Mouse (Mus musculus): ENCODE data around the gene Trpm3.

The Trpm3 gene

DNA sequence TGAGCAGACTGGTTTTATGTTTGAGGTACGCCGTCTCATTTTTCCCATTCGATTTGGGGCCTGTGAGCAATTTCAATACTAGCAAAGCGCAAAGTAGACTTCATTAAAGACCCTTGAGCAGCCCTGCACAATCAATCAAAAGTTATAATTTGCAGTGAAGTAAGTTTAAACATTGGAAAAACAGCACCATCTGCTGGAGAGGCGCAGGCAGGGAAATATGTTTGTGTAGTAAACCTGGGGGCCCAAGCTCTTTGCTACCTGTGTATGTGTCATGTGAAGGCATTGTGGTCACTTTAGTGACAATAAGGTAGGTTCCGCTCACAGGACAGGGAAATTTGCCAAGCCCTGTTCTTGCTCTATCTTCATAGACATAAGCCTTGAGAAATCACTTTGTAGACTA, 492.5 kb downstream of the Trpm3 start:
- DNase-seq (ENCODE audit: low read depth in 1 of 2, low spot score in 2 of 2): no peak

DNA sequence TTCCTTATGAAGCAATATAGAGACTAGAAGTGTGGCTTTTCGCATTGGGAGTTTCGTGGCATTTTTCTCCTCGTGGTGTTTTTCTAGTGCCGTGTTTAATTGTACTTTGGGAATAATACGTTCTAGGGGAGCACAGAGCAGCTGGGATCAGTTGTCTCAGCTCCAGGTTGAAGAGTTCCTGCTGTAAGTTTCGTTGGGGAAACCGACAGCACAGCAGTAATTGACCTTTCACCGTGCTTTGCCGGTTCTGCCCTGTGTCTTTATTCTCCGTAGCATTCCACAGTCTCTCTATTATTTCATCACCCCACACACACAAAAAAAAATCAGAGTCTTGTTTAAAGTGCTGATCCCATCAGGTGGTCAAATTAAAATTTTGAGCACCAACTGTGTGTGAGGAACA, 496.8 kb downstream of the Trpm3 start:
- no peak for DNase-seq (ENCODE audit: low read depth in 1 of 2, low spot score in 2 of 2)

DNA sequence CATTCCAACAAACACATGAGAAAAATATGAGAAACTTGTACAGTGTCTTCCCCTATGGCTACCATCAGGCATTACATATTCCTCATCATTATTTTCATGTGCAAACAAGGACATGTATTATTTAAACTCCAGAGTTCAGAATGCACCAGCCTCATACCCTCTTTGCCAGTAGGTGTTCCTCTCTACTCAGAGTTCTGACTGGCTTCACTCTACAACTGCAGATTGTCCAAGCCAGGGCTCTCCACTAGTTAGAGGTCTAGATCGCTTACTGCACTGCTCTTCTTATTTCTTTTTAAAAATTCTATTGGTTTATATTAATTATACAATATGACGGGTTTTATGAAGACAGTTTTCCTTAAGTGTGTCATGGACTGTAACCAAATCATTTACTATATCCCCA, 498.9 kb downstream of the Trpm3 start:
- no peak for DNase-seq (ENCODE audit: low read depth in 1 of 2, low spot score in 2 of 2)

DNA sequence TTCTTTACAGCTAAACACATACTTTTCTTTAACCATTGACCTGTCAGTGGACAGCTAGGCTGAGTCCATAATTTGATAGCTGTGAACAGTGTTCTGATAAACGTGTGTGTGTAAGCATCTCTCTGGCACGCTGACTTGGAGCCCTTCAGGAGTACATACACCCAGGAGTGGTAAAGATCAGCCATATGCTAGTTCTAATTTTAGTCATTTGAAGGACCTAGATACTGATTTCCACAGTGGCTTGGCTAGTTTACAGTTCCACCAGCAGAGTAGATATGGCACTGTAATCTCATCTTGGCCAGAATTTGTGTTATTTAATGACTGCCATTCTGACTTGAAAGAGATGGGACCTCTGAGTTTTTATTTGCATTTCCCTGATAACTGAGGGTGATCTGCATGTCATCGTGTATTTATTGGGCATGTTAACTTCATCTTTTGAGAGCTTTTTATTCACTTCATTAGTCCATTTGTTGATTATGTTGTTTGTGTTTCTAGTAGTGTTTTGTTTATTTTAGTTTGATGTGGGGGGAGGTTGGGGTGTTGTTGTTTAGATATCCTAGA, 499.6 kb downstream of the Trpm3 start:
- no peak for DNase-seq (ENCODE audit: low read depth in 1 of 2, low spot score in 2 of 2)

DNA sequence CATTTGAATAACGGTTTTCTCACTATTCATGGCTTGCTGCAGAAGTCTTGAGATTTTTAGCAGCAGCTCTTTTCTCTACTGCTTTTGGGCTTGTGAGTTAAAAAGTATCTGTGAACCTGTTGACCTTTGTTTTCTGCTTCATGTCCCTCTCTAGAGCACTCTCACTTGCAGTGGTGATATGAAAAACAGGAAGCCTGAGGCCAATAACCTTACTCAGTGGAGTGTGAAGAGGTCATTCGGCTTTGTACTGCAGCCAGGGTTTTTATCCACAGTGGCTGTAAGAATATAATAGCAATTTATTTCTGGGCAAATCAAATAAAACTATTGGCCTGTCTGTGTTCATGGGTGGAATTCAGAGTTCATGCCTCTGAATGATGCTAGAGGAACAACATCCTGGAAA, 503.3 kb downstream of the Trpm3 start:
- DNase-seq (ENCODE audit: low read depth in 1 of 2, low spot score in 2 of 2): no peak

DNA sequence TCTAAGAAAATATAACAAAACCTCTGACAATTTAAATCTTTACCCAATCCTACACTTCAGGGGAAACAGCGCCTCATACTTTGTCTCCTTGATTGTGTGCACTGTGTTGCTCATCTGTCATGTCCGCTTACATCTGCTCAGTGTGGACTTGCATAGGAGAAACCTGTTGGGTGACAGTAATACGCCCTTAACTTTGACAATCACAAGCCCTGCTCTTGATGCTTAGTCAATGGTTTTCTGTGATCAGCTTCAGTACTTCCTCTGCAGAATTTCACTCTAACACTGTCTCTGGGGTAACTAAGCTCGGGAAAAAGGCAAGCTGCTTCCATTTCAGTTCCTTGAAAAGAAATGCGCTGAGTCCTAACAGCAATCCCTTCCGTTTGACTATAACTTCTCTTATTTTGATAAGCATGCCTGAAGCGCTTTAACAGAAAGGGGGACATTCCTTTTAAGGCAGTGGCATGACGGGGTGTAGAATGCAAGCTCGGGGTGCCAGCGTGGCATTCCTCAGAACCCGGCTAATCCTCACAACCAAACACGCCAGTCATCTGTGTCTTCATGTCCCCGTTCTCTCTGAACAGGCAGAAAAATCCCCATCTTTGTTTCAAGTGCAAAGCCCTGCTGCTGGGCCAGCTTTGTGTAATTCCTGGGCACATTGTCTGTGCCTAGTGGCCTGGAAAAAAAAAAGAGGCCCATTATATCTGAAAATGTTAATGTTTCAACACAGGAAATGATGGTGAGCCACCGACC, 517.8 kb downstream of the Trpm3 start:
- DNase-seq (ENCODE audit: low read depth in 1 of 2, low spot score in 2 of 2): no peak

DNA sequence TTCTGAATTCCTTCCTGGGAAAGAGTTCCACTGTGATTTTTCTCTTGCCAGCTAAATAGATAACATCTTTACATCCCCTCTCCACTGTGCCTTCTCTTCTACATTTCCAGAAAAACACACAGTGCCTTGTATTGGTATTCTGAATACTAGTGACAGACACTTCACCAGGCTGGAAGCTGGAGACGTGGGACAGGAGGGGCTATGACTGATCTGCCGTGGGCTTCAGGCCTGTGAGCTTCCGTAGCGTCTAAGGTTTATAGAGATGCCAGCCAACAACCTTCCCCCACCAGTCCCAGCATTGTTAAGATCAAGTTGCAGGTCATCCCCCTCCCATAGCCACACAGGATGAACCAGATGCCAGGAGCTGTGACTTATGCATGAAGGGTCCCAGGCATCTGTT, 518.4 kb downstream of the Trpm3 start:
- DNase-seq (ENCODE audit: low read depth in 1 of 2, low spot score in 2 of 2): no peak

DNA sequence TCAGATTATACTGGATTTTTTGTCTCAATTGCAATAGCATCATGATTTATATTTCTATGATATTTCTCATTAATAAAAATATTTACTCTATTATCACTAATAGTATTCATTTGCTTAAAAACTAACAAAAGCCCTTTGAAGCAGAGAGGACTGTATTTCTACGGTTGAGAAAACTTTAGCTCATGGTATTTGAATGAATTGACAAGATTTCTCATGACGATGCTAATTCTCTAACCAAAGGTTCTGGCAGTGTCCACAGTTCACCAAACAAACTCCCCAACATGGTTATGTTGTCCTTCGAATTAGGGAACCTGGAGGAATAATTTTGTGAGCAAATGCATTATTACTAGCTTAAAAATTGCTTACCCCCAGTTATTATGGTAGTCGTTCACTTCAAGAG, 526.6 kb downstream of the Trpm3 start:
- DNase-seq (ENCODE audit: low read depth in 1 of 2, low spot score in 2 of 2): no peak

DNA sequence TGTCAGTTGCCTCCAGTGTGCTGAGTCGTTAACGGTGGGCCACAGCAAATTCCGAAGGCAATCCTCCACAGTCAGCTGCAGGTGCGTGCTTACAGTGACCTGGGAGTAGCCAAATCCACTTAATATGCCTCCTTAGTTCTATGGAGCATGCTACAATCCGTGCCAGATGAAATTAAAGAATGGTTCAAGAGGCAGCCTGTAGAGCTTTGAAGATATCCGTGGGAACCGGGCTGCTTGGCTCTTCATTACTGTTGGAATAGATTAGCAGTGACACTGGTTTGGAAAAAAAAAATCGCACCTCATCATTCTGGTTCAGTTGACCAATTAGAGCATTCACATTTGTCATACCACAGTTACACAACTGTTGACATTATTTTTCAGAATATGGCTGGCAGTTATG, 531.4 kb downstream of the Trpm3 start:
- no peak for DNase-seq (ENCODE audit: low read depth in 1 of 2, low spot score in 2 of 2)

DNA sequence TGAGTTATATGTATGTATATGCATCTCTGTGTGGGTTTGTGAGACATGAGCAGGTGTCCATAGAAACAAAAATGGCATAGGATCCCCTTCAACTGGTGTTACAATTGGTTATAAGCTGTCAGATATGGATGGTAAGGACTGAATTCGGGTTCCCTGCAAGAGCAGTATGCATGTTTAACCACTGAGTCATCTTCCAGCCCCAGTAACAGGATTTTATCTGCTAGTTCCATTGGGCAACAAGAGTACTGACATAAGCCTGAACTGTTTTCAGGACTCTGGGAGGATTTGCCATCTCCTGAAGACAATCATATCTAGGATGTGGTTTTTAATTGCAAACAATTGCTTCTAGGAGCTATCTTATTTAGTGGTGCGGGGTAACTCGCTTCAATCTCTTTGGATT, 534.0 kb downstream of the Trpm3 start:
- no peak for DNase-seq (ENCODE audit: low read depth in 1 of 2, low spot score in 2 of 2)

DNA sequence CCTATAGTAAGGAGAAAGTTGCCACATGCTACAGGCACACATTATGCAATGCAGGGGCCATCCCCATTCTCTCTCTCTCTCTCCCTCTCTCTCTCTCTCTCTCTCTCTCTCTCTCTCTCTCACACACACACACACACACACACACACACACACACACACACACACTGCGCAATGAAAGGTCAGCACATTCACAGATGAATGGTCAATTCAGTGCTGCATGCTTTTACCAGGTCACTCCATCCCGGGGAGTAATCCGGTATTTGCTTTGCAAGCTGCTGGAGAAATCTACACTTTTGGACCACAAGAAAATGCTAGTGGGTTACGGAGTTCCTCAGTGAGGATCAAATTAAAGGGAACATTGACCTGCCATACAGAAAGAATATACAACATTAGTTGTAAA, 537.4 kb downstream of the Trpm3 start:
- no peak for DNase-seq (ENCODE audit: low read depth in 1 of 2, low spot score in 2 of 2)

DNA sequence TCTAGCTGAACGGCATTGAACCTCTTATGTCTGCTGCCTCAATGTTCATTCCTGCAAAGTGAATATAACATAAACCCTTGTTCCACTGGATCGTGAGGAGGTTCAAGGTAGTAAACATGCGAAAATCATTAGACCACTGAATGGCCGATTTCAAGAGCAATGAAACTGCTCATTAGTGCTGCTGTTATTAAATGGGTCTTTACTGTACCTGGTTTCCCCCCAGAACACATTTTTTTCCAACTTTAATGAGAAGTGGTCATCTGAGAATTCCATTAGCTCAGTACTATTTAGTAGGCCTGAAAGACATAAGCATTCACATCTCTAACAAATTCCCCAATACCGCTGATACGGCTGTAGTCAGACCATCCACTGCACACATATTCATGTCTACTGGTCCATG, 543.4 kb downstream of the Trpm3 start:
- DNase-seq (ENCODE audit: low read depth in 1 of 2, low spot score in 2 of 2): no peak

DNA sequence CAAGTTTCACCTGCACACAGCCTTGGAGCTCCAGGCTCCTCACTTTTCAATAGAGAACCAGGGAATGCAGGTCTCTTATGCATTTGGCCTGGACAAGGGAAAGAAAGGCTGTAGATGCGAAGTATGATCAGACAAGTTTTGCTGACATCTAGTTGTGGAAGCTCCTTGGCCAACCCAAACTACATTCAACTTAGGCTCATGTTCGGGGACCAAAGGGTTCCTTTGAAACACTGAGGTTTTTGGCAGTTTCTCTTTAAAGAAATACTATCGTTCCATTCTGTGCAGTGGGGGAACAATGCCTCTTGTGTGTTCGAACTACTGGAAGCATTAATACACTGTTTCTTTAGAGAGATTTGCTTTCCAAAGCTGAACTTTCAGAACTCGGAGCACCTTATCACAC, 553.1 kb downstream of the Trpm3 start:
- DNase-seq (ENCODE audit: low read depth in 1 of 2, low spot score in 2 of 2): no peak

DNA sequence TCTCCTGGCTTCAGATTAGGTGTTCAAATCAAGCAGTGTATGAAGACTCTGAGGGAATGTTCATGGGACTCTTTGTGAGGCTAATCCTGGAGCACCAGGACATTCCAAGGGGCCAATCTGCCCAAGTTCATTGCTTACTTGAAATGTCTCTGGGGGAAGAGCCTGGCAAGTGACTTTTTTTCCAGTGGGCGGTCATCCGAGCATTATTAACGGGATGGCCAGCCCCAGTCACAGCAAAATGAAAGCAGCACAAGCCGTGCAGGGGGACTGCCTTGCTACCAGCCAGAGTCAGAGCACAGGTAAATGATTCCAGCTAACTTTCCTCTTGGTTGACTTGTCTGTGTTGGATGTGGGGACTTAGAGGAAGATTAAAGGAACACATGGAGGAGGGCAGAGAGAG, 553.7 kb downstream of the Trpm3 start:
- DNase-seq (ENCODE audit: low read depth in 1 of 2, low spot score in 2 of 2): no peak

DNA sequence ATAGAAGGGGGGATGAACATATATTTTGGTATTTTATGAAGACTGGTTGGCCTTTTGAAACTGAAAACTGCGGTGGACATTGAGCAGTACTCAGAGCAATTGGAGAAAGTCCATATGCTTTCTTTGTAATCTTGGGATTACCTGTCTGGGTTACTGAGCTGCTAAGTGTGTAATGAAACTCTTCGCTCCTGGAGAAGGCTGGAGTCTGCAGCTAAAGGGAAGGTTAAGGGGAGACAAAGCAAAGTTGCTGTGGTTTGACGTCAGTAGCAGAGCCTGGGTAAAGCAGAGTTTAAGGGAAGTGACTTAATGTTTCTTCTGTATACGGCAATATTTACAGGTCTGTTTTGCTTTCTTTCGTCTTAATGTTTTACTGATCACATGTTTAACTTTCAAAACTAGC, 554.1 kb downstream of the Trpm3 start:
- no peak for DNase-seq (ENCODE audit: low read depth in 1 of 2, low spot score in 2 of 2)

DNA sequence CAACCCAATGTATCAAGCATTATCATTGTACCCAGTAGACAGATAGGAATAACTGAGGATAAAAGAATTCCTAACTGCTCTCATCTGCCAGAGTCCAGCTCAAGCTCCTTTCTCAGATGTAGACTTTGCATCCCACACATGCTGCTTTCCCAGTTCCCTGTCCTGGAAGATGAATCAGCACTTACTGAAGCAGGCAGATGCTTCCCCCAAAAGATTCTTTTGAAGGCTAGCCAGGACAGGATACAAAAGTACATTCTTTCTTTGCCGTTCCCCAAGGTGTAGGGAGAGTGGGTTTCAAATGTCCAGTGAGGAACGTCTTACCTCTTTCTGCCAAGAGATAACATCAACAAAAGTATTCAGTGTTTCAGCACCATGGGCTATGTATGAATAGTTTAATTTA, 556.6 kb downstream of the Trpm3 start:
- no peak for DNase-seq (ENCODE audit: low read depth in 1 of 2, low spot score in 2 of 2)

DNA sequence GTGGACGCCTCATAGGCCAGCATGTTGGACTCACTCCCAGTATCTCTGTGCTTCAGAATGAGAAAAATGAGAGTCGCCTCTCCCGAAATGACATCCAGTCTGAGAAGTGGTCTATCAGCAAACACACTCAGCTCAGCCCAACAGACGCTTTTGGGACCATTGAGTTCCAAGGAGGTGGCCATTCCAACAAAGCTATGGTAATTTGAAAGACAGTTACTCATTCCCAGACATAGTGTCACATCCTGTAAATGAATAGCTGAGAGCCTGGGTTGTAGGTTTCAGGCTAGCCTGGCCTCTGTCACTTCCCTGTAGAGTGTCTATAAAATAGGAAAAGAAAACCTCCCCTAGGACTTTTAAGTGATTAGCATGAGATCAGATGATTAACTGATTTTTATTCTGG, 559.9 kb downstream of the Trpm3 start:
- DNase-seq (ENCODE audit: low read depth in 1 of 2, low spot score in 2 of 2): no peak

DNA sequence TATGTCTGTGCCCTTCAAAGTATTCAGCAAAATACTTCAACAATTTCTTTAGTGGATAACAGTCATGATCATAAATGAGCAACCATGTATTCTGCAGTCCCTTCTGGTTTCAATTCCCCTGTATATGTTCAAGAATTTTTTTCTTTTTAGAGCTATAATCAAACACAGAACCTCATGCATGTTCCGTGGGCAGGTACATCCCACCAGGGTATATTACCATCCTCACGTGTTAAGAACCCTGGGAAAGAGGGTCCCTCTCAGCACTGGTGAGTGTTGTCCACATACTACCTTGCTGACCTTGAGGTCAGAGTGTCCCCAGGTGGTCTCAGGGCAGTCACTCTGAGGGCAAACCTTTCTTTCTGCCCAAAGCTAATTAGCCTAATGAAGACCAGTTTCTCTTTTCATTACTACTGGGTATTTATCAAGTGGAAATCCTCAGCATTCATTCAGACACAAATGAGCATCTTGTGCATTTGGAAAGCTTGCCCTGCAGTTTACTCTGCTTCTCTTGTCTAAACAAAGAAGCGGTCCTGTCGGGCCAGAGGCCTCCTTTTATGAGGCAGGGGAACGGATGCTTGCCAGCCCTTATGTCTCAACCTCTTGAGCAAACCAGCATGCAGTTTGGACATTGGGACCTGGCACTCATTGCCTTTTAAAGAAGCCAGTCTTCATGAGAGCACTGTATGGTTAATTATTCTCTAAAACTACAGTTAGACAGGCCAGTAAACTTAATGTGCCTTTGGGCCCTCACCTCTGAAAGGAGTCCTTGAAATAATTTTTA, 562.2 kb downstream of the Trpm3 start:
- no peak for DNase-seq (ENCODE audit: low read depth in 1 of 2, low spot score in 2 of 2)

DNA sequence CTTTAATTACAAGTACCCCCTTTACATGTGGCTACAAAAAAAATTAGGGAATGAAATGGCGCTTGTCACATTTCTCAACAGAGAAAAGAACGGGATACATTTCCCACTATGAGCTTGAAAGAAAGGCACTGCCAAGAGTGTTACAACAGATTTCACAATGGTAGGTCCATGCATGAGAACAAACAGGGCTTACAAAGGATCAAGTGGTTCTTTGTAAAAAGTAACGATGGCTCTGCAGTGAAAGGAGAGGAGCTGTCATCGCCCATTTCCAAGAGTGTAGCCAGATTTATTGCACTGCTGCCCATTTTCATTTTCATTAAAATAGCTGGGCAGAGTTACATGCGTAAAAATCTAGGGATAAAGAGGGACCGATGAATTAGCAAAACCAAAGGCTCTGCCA, 565.0 kb downstream of the Trpm3 start:
- no peak for DNase-seq (ENCODE audit: low read depth in 1 of 2, low spot score in 2 of 2)

DNA sequence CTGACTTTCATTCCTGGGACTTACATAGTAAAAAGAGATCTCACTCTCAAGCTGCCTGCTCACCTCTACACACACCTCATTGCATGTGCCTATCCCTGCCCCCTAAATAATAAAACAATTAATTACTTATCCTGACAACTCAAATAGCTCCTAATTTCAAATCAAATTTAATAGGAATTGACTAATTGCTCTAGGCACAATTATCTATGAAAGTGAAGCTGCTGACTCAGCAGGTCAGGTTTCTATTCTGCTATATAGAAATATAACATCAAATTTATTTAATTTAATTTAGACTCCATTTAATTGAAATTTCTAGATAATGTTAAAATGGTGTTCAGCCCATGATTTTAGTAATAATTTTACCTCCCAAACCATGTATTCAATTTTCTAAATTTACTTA, 566.6 kb downstream of the Trpm3 start:
- no peak for DNase-seq (ENCODE audit: low read depth in 1 of 2, low spot score in 2 of 2)

DNA sequence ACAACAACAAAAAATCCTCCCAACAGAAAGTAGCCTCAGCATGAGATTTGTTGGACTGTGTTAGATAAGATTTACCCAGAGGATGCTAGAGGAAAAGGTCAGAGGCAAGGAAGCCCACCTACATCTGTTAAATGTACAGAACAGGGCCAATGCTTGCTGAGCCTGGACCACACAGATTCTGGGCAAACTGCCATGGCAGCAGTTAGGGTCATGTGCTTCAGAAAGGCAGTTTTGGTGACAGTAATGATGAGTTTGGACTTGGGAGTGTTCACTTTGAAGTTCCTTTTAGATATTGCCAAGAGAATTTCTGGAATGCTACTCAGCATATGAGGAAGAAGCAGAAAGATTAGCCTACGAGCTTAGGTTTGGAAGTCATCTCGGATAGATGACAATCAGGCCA, 580.2 kb downstream of the Trpm3 start:
- no peak for DNase-seq (ENCODE audit: low read depth in 1 of 2, low spot score in 2 of 2)

DNA sequence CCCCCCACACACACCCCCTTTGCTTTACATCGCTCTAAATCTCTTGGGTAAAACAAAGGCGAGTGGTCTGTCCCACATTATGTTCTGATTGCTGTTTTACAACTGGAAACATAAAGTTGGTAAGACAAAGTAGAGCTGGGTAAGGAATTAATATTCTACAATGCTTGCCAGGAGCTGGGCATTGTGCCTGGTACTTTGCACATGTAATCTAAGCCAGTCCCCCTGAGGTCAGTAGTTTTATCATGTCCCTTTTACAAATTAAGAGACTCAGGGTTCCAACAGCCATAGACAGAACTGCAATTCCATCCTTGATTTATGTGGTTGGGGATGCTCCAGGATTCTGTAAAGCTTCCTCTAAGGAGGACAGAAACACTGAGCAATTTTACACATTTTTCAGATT, 591.0 kb downstream of the Trpm3 start:
- DNase-seq (ENCODE audit: low read depth in 1 of 2, low spot score in 2 of 2): no peak

DNA sequence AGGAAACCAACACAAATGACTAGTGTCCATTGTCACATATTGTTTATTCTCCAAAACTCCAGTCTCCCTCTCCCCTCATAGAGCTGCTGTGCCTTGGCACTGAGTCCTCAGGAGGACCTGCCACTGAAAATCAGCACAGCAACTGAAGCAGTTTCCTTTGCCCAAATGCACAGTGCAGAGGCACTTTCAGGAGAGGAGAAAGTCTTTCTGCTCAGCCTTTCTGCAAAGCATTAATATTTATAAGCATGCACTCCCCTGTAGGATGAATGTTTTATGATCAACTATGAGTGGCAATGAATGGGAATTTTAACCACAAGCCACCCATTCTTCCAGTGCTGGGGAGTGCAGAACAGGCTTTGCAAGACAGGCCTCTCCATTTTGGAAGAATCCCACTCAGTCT, 592.1 kb downstream of the Trpm3 start:
- no peak for DNase-seq (ENCODE audit: low read depth in 1 of 2, low spot score in 2 of 2)
